Mouse (Mus musculus): ENCODE measurements around the gene Dnajb2. TPM values are rescaled to one million over a fixed set of nuclear protein-coding genes. Genes with fewer than 3 reads are reported as not detected.
A peak's percentile ranks its signal among the peaks of the same experiment; 100 is the strongest.

Gene Dnajb2
- 49.6 and 54.9 TPM in 2 replicates for polyA plus RNA-seq (2016; fragmentation: Nextera tagmentation; extraction: Ambion mirVana)

DNA sequence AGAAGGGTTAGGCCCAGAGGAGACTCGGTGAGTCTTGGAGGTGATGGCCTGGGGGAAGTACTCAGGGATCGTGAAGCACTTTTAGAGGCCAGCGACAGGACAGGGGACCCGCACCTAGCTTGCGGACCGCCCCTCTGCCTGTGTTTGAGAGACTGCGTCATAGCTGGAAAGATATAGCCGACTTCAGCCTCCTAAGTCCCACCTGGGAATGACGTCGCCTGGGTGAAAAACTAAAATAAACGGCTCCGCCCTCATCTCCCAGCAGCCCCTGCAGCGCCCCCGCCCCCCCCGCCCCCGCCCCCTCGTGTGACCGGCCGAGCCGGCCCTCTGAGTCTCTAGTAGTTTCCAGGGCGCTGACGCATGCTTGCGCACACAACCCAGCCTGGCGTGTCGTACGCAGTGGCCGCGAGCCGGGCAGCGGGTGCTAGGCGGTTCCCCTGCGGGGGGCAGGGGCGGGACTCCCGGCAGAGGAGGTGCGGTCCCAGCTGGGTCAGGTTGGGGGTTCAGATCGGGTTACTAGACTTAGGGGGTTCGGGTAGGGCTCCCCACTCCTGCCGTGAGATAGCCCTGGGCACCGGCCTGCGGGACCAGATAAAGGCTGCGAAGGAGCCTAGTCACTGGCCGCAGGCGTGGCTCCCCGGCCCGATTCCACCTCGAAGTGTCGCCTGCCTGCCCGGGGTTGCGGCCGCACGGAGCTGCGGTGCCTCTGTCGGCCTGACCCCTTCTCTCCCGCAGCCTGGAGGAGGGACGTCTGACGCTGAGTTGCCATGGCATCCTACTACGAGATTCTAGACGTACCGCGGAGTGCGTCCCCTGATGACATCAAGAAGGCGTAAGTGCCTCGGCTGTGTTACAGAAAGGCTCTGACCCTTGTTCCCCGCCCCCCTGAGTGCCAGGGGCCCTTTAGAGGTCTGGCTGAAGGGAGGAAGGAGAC, at the start of gene Dnajb2:
Gene Dnajb2, plus strand, starts transcription at position 290 of the 934 bp plus-strand sequence.
- peak within 1 kb of the TSS; percentile 85 for H3K4me2 ChIP-seq (replicated peaks)
- H3K9ac ChIP-seq: peak within 1 kb of the TSS; percentile 70
- ATAC-seq (ENCODE audit: low FRiP score, low read depth): peak; percentile 88
- no peaks in the 10 kb centered on the region for H3K27me3 ChIP-seq (replicated peaks)
- H3K4me3 ChIP-seq: peak within 1 kb of the TSS; percentile 57
- under 1% methylated on average over 64 of the region's 64 CpGs for WGBS
- peaks cover 16% of the 10 kb centered on the region for H3K36me3 ChIP-seq
- H3K27ac ChIP-seq: peak within 1 kb of the TSS; percentile 51; the same call in 1 of the 2 replicates
- no peaks in the 10 kb centered on the region for H3K9me3 ChIP-seq
- H3K4me1 ChIP-seq: peaks cover 13% of the 10 kb centered on the region

DNA sequence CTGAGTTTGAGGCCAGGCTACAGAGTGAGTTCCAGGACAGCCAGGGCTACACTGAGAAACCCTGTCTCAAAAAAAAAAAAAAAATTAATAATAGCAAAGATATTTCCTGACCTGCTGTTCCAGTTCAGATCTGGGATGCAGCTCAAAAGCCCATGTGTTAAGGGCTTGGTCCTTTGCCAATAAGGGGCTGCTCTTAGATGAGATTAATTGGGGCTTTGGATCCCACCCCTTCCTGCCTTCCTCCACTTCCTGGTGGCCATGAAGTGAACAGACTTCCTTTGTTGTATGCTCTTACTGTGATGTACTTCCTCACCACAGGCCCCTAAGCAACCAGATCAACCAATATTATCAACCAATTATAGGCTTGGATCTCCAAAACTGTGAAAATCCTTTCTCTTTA, 49.1 kb upstream of the Dnajb2 start:
- Histone ChIP-seq H3K4me2 (replicated peaks) (no peak overlapping the region), H3K9ac (no peak overlapping the region), H3K4me1 (peaks cover 10% of the 10 kb centered on the region), H3K36me3 (peaks cover 57% of the 10 kb centered on the region), H3K4me3 (no peak overlapping the region), H3K9me3 (no peaks in the 10 kb centered on the region), H3K27ac (no peak overlapping the region), H3K27me3 (replicated peaks) (no peaks in the 10 kb centered on the region)
- no peak for ATAC-seq (ENCODE audit: low FRiP score, low read depth)

DNA sequence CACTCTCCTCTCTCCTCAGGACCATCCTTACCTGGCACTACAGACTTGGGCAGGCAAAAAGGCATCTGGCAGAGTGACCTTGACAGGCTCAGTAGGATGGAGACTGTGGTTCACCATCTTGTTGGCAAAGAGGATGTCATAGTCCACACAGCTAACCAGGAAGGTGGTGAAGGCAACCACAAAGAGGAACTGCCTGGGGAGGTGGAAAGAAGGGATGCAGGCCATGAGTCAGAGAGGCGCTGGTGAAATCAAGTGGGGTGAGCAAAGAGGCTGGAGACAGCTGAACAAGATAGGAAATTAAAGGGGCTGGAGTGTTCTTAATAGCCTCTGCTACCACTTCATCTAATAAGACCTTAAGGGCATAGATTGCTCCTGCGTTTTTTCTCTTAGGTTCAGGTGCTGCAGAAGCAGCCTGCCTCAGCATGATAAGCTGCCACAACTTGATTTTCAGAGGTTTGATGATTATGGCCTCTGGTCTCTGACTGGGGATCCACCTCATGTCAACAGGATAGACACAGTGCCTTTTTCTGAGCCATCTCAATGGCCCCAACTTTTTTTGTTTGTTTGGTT, 48.2 kb upstream of the Dnajb2 start:
- Histone ChIP-seq H3K9me3 (no peaks in the 10 kb centered on the region), H3K4me2 (replicated peaks) (no peak overlapping the region), H3K27ac (no peak overlapping the region), H3K27me3 (replicated peaks) (no peaks in the 10 kb centered on the region), H3K4me1 (peaks cover 12% of the 10 kb centered on the region), H3K36me3 (peaks cover 48% of the 10 kb centered on the region), H3K4me3 (no peak overlapping the region), H3K9ac (no peak overlapping the region)
- no peak for ATAC-seq (ENCODE audit: low FRiP score, low read depth)
- 89% methylated on average over 2 of the region's 2 CpGs for WGBS

DNA sequence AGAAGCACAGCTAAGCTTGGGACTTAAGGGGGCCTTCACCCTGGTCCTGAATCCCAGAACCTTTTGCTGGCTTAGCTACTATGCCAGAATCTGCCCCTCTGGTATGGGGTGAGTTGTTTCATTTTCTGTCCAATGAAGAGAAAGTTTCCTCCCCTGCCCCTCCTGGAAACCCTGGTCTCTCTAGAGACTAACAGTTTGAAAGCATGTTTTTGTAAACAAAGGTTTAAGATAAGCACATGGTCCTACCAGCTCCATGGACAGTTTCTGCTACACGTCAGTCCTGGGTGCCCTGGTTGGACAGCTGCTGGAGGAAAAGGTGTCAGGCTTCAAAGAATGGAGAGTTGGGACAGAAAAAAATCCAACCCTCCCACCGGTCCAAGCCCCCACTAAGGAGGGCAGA, 45.6 kb upstream of the Dnajb2 start:
- Histone ChIP-seq H3K4me3 (no peak overlapping the region), H3K4me2 (replicated peaks) (peak overlapping the region; percentile 75), H3K27ac (no peak overlapping the region), H3K27me3 (replicated peaks) (no peaks in the 10 kb centered on the region), H3K36me3 (peaks cover 28% of the 10 kb centered on the region), H3K4me1 (peaks cover 17% of the 10 kb centered on the region), H3K9me3 (no peaks in the 10 kb centered on the region), H3K9ac (peak overlapping the region; percentile 88; the same call in 1 of the 2 replicates)
- no peak for ATAC-seq (ENCODE audit: low FRiP score, low read depth)
- 74% methylated on average over 2 of the region's 2 CpGs for WGBS

DNA sequence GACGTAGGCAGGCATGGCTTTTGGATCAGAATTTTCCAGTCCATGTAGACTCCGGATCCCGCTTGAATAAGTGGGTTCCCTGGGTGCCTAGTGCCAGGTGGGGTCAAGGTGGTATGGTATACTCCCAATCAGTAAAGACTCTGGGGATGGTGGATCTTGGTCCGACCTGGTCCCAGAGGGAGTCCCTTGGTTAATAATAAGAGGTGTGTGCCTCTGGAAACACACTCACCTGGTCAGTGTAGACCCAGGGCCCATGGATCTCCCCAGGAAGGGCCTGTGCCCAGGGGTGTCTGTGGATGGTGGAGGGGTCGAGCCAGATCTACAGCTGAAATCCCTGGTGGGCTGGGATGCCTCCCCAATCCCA, 45.0 kb upstream of the Dnajb2 start:
- Histone ChIP-seq H3K27me3 (replicated peaks) (no peaks in the 10 kb centered on the region), H3K9me3 (no peaks in the 10 kb centered on the region), H3K4me1 (peaks cover 17% of the 10 kb centered on the region), H3K27ac (peak overlapping the region; percentile 65), H3K4me3 (peak overlapping the region; percentile 75), H3K36me3 (peaks cover 28% of the 10 kb centered on the region), H3K4me2 (replicated peaks) (peak overlapping the region; percentile 75), H3K9ac (peak overlapping the region; percentile 88)
- ATAC-seq (ENCODE audit: low FRiP score, low read depth): no peak
- 41% methylated on average over 5 of the region's 5 CpGs for WGBS

DNA sequence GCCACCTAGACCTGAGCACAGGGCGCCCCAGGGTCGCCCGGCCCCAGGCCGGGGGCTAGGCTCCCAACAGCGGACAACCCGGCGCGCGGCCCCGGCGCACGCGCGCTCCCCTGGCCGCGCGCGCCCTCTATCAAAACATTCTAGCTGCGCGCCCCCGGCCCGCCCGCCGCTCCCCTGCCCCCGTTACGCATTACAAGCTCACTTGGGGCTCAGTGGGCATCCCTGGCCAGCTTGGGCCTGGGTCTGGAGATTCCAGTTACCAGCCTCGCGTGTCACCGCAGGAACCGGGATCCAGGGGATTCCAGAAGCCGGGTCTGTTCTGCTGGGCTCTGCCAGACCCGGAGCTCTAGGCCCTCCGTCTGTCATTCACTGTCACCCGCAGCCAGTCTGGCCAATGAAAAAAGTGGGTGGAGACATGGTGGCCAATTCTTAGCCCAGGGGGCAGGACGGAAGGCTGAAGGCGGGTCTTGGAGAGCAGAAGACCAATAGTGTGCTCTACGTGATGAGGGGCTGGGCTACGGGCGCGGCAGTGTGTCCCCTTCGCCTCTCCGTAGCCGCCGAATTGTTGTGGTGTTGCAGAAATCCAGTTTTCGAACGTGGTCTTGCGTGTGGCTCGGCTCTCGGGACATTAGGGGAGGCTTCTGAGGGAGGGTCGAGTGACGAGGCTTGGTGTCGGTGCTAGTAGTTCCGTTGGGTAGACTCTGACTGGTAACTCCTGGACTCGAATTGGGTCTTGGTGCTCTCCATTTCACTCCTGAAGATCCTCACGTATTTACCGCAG, 44.4 kb upstream of the Dnajb2 start, which contains the start of the genes Ankzf1 and Atg9a:
Gene Ankzf1, plus strand, starts transcription at position 530 of the 781 bp plus-strand sequence.
Gene Atg9a, minus strand, starts transcription at position 575 of the 781 bp plus-strand sequence.
- Histone ChIP-seq H3K27ac (peak within 1 kb of the TSS; percentile 65), H3K27me3 (replicated peaks) (no peaks in the 10 kb centered on the region), H3K9ac (peak within 1 kb of the TSS; percentile 88), H3K4me2 (replicated peaks) (peak within 1 kb of the TSS; percentile 75), H3K36me3 (peaks cover 28% of the 10 kb centered on the region), H3K4me3 (peak within 1 kb of the TSS; percentile 75), H3K9me3 (no peaks in the 10 kb centered on the region), H3K4me1 (peaks cover 17% of the 10 kb centered on the region)
- under 1% methylated on average over 56 of the region's 56 CpGs for WGBS
- ATAC-seq (ENCODE audit: low FRiP score, low read depth): peak; percentile 99

DNA sequence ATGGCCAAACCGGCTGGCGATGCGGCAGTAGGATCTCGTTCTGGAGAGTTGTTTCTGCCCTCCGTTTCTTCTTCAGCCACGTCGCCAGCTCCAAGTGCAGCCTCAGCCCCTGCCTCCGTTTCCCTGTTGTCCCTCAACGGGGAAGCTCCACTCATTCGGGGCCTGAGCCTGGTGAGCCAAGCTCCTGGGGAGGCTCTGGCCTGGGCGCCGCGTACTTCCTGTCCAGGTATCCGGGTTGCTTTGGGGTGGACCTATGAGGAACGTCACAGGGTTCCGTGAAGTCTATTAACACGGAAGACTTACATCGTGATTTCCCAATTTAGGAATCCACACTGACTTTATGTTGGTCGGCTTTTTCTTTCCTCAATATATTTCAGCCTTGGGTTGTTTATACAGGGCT, 43.8 kb upstream of the Dnajb2 start:
- H3K9ac ChIP-seq: peak overlapping the region; percentile 88
- no peaks in the 10 kb centered on the region for H3K9me3 ChIP-seq
- peaks cover 33% of the 10 kb centered on the region for H3K36me3 ChIP-seq
- H3K27me3 ChIP-seq (replicated peaks): no peaks in the 10 kb centered on the region
- H3K27ac ChIP-seq: peak overlapping the region; percentile 58; the same call in 1 of the 2 replicates
- ATAC-seq (ENCODE audit: low FRiP score, low read depth): peak; percentile 26
- peak overlapping the region; percentile 75 for H3K4me3 ChIP-seq
- under 1% methylated on average over 19 of the region's 19 CpGs for WGBS
- H3K4me2 ChIP-seq (replicated peaks): peak overlapping the region; percentile 75
- H3K4me1 ChIP-seq: peaks cover 17% of the 10 kb centered on the region

DNA sequence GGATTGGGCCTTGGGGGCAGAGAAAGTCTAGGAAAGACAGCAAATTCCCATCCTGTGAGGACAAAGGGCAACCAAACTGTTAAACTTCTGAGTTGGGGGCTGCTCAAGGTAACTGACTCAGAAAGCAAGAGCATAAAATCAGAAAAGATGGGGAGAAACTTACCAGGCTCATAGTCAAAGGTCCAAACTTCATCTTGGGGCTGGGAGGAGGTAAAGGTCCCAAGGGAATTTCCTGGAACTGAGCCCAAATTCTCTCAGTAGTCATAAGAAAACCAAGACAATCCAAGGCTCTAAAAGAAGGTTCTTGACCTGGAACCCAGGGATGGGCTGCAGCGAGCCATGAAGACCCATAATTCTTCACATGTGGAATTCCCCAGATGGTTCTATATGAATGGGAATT, 35.0 kb upstream of the Dnajb2 start:
- no peaks in the 10 kb centered on the region for H3K27me3 ChIP-seq (replicated peaks)
- no peak overlapping the region for H3K4me3 ChIP-seq
- WGBS: 89% methylated on average over 1 of the region's 1 CpGs
- H3K9ac ChIP-seq: no peak overlapping the region
- H3K4me2 ChIP-seq (replicated peaks): no peak overlapping the region
- H3K27ac ChIP-seq: no peak overlapping the region
- peaks cover 38% of the 10 kb centered on the region for H3K36me3 ChIP-seq
- no peak for ATAC-seq (ENCODE audit: low FRiP score, low read depth)
- no peaks in the 10 kb centered on the region for H3K4me1 ChIP-seq
- no peaks in the 10 kb centered on the region for H3K9me3 ChIP-seq

DNA sequence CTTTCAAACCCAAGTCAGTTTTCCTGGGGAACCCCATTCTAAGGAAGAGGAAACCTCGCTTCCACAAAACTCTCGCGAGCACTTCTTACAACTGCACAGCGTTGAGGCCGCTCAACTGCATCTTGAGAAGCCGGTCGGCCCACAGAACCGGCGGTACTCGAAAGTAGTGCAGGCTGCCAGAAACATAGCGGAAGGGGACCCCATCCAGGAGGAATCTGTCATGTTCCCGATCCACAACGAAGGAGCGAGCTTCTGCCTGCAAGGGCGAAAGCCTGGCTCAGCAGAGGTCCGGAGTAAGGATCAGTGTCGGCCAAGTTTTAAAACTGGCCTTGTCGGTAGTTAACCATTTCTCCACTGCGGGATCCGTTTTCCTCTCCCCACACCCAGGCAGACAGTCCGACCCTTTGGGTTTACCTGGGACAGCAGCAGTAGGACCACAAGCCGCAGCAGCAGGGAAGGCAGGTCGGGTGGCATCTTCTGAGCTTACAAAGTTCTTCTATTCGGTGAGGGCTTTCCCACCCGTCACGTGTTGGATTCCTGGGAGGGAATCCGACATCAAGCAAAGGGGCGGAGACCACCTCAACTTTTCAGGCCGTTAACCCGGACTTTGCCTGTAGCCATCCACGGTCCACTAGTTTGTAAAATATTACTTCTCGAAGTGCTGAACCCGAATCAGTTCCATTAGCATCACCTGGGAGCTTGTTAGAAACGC, 27.1 kb upstream of the Dnajb2 start:
- Histone ChIP-seq H3K36me3 (peaks cover 23% of the 10 kb centered on the region), H3K9ac (peak overlapping the region; percentile 42), H3K27ac (no peak overlapping the region), H3K4me1 (peaks cover 37% of the 10 kb centered on the region), H3K4me2 (replicated peaks) (peak overlapping the region; percentile 97), H3K27me3 (replicated peaks) (peaks cover 4% of the 10 kb centered on the region; the same call in 1 of the 2 replicates), H3K4me3 (peak overlapping the region; percentile 14), H3K9me3 (no peaks in the 10 kb centered on the region)
- ATAC-seq (ENCODE audit: low FRiP score, low read depth): no peak
- 14% methylated on average over 34 of the region's 34 CpGs for WGBS

DNA sequence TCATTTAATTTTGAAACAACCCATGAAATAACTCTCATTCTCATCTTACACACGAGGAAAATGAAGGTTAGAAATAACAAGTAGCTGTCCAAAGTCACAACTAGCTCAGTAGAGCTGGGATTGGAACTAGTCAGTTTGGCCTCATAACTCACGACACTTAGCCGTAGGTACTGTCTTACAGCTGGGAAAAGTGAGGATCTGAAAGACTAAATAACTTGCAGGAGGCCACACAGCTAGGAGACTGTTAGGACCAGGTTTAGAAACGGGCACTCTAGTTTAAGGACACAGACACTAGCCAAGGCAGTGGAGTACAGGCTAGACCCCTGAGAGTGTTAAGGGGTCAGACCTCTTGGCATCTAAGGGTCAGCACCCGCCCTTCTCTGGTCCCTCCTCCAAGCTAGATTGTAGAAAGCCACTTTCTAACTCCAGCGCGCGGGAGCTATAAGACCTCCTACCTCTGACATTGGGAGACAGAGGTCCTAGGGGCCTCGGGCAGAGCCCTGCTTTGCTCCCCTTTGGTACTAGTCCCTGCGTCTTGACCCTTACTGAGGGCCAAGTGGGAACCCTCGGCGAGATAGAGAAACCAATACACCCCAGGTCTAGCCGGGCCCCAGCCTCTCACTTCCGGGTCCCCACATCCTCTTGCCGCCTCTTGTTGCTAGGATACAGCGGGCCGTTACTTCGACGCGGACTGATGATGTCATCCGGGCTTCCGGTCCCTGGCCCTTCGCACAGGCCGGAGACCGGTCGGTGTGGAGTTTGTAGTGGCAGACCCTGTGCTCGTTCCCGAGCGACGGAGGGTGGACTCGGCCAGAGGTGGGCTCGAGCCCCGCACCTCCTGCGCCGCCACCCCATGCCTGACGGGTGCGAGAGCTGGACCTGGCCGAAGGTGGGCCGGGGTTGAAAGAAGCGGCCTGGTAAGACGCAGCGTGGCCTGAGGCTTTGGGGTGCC, 25.8 kb upstream of the Dnajb2 start, which contains the start of the genes Glb1l and Stk16:
Gene Glb1l, minus strand, starts transcription at position 678 of the 952 bp plus-strand sequence.
Gene Stk16, plus strand, starts transcription at position 703 of the 952 bp plus-strand sequence.
- peak; percentile 96 for ATAC-seq (ENCODE audit: low FRiP score, low read depth)
- peak within 1 kb of the TSS; percentile 98 for H3K4me3 ChIP-seq
- peak within 1 kb of the TSS; percentile 97 for H3K4me2 ChIP-seq (replicated peaks)
- peaks cover 37% of the 10 kb centered on the region for H3K4me1 ChIP-seq
- H3K27ac ChIP-seq: no peak within 1 kb of the TSS
- peak within 1 kb of the TSS; percentile 96 for H3K9ac ChIP-seq
- H3K9me3 ChIP-seq: no peaks in the 10 kb centered on the region
- 7% methylated on average over 42 of the region's 42 CpGs for WGBS
- H3K27me3 ChIP-seq (replicated peaks): peaks cover 4% of the 10 kb centered on the region; the same call in 1 of the 2 replicates
- H3K36me3 ChIP-seq: peaks cover 36% of the 10 kb centered on the region

Data from neural tube, embryonic 12.5 days (tissue).